Mouse (Mus musculus) ES-E14 (cell line): Measurements from ENCODE around the gene Klhl30. TPM values are rescaled to one million over a fixed set of nuclear protein-coding genes. Genes with fewer than 3 reads are reported as not detected.

Experiments
- DNase-seq: peaks from one replicate; pipeline ENCODE4 v3.0.0-alpha.2; 2013; ENCODE audit warnings: low read depth, low spot score
- H3K27ac ChIP-seq: 2 replicates; pipeline ENCODE4 v1.5.1; 2012; ENCODE audit warnings: low read depth, mild to moderate bottlenecking, low read length, moderate library complexity, mixed read lengths; ENCODE audit not compliant: poor library complexity, insufficient read depth, severe bottlenecking
- H3K36me3 ChIP-seq: 2 replicates; pipeline ENCODE4 v1.6.1; 2012; ENCODE audit warnings: mild to moderate bottlenecking, low read length, moderate library complexity, mixed read lengths; ENCODE audit not compliant: control insufficient read depth, poor library complexity, insufficient read depth, severe bottlenecking
- H3K4me1 ChIP-seq, 2 experiments: fragments of 150-350 bp in 1 of 2; sonication (generic) in 1 of 2; 2 replicates each; pipeline ENCODE4 v1.6.1; 2012; ENCODE audit warnings: low read length in 2 of 2, mild to moderate bottlenecking in 1 of 2, mixed read lengths in 1 of 2; ENCODE audit not compliant: control insufficient read depth in 2 of 2, insufficient read depth in 2 of 2, poor library complexity in 1 of 2
- H3K4me3 ChIP-seq, 2 experiments: fragments of 150-350 bp in 1 of 2; sonication (generic) in 1 of 2; 2 replicates each; pipeline ENCODE4 v1.5.1; 2012; ENCODE audit warnings: low read length in 2 of 2, low read depth in 1 of 2, mild to moderate bottlenecking in 1 of 2, mixed read lengths in 1 of 2; ENCODE audit not compliant: insufficient read depth in 1 of 2, poor library complexity in 1 of 2, severe bottlenecking in 1 of 2
- H3K9ac ChIP-seq: 2 replicates; pipeline ENCODE4 v1.6.1; 2012; ENCODE audit warnings: low read depth, mild to moderate bottlenecking, low read length, mixed read lengths; ENCODE audit not compliant: poor library complexity, insufficient read depth, severe bottlenecking
- H3K9me3 ChIP-seq: fragments of 150-350 bp; sonication (generic); 2 replicates; pipeline ENCODE4 v1.6.1; 2012; ENCODE audit warnings: low read depth, mild to moderate bottlenecking, low read length; ENCODE audit not compliant: control insufficient read depth, insufficient read depth
- CHD2 ChIP-seq: IDR thresholded peaks from 2 replicates; pipeline ENCODE4 v1.6.1; 2014; ENCODE audit warnings: mild to moderate bottlenecking, low read depth, low read length, inconsistent platforms
- HCFC1 ChIP-seq: IDR thresholded peaks from 2 replicates; pipeline ENCODE4 v1.6.1; 2012; ENCODE audit warnings: low read length, inconsistent platforms, borderline replicate concordance; ENCODE audit not compliant: insufficient read depth
- MAFK ChIP-seq: IDR thresholded peaks from 2 replicates; pipeline ENCODE4 v1.6.1; 2014; ENCODE audit warnings: mild to moderate bottlenecking, low read depth, low read length, inconsistent platforms; ENCODE audit not compliant: insufficient read depth
- ZC3H11A ChIP-seq: IDR thresholded peaks from 2 replicates; pipeline ENCODE4 v1.6.1; 2012; ENCODE audit warnings: low read depth, mild to moderate bottlenecking, inconsistent platforms, low read length, borderline replicate concordance
- ZNF384 ChIP-seq: IDR thresholded peaks from 2 replicates; pipeline ENCODE4 v1.6.1; 2012; ENCODE audit warnings: low read depth, low read length, inconsistent platforms
- in situ Hi-C, 2 experiments: fragments of 600-800 bp; cut with MboI; formaldehyde crosslinking; loops; one replicate each; pipeline ENCODE4 v1.15.1; 2025; ENCODE audit warnings: low sequenced_read_pairs in 2 of 2, inconsistent platforms in 1 of 2; ENCODE audit not compliant: unreplicated experiment in 2 of 2
- total RNA-seq: library from RNA; depleted of rRNA; stranded (reverse); fragments of 300-350 nt; gene quantifications from 2 replicates; pipeline ENCODE4 v1.2.3, GENCODE M21; 2012

Klhl30 gene
- total RNA-seq, 1 experiment = 2.2 TPM

GRCm38 (mm10) chr1:91398260-91399062 lies 47.6 kb downstream of the Klhl30 start, which contains the start of gene Ilkap:
Ilkap (minus strand) TSS chr1:91398815.
- Histone ChIP-seq H3K9ac (peak within 1 kb of the TSS; percentile 88), H3K27ac (no peak within 1 kb of the TSS; the same call in 1 of the 2 replicates), H3K9me3 (no peaks in the 10 kb centered on the region), H3K4me1 (no peaks in the 10 kb centered on the region; a peak in 1 of 4 replicates), H3K36me3 (peaks cover 4% of the 10 kb centered on the region), H3K4me3 (peak within 1 kb of the TSS; percentile 84 to 86)
- DNase-seq = peak; percentile 69
- in situ Hi-C loops = no loop called here
- 0 out of 2 replicates have a peak, but pooled peaks have one; percentile 31 for TF ChIP-seq HCFC1
- TF ChIP-seq MAFK = no peak
- TF ChIP-seq ZC3H11A = no peak
- TF ChIP-seq ZNF384 = no peak
- TF ChIP-seq CHD2 = no peak

GRCm38 (mm10) chr1:91404976-91405375 lies 54.2 kb downstream of the Klhl30 start:
- TF ChIP-seq ZC3H11A = no peak
- TF ChIP-seq HCFC1 = no peak
- TF ChIP-seq ZNF384 = no peak
- no peak for TF ChIP-seq CHD2
- TF ChIP-seq MAFK = no peak
- H3K9ac ChIP-seq = no peak overlapping the region
- peaks cover 0 to 2% of the 10 kb centered on the region in 2 experiments; a peak in 1 of 4 replicates for H3K4me1 ChIP-seq
- H3K9me3 ChIP-seq = no peaks in the 10 kb centered on the region
- DNase-seq = no peak
- H3K36me3 ChIP-seq = no peaks in the 10 kb centered on the region
- in situ Hi-C loops = no loop called here
- no peak overlapping the region for H3K27ac ChIP-seq
- H3K4me3 ChIP-seq = no peak overlapping the region

GRCm38 (mm10) chr1:91405406-91406169 lies 54.8 kb downstream of the Klhl30 start:
- no peak overlapping the region for H3K4me3 ChIP-seq
- no peaks in the 10 kb centered on the region for H3K9me3 ChIP-seq
- no peak for TF ChIP-seq ZC3H11A
- H3K27ac ChIP-seq = no peak overlapping the region
- peaks cover 0 to 2% of the 10 kb centered on the region in 2 experiments; a peak in 1 of 4 replicates for H3K4me1 ChIP-seq
- no peak overlapping the region for H3K9ac ChIP-seq
- no peak for DNase-seq
- no peaks in the 10 kb centered on the region for H3K36me3 ChIP-seq
- in situ Hi-C loops = no loop called here

GRCm38 (mm10) chr1:91407819-91408218 lies 57.0 kb downstream of the Klhl30 start:
- in situ Hi-C loops = no loop called here

More at GRCm38 (mm10) chr1:91407819-91408218, 57.0 kb downstream of the Klhl30 start:
- no peaks in the 10 kb centered on the region for H3K9me3 ChIP-seq
- no peak overlapping the region for H3K4me3 ChIP-seq
- DNase-seq = no peak
- no peak overlapping the region for H3K9ac ChIP-seq
- no peak for TF ChIP-seq ZNF384
- no peak for TF ChIP-seq CHD2
- no peak for TF ChIP-seq HCFC1
- no peak for TF ChIP-seq MAFK
- no peak for TF ChIP-seq ZC3H11A
- peaks cover 3% of the 10 kb centered on the region; the same call in 1 of the 2 replicates for H3K36me3 ChIP-seq
- H3K27ac ChIP-seq = no peak overlapping the region
- peaks cover 0 to 6% of the 10 kb centered on the region in 2 experiments; a peak in 1 of 4 replicates for H3K4me1 ChIP-seq
